Mouse (Mus musculus) embryo, embryonic 11.5 days (tissue): ENCODE results near the gene Tuba3a.
"Not testable (repeated sequence)": the region's sequence is repeated elsewhere in the genome, so short reads cannot be mapped to it uniquely, and the experiment has no call there.

ENCODE experiments used
- DNase-seq: peaks from one replicate; pipeline ENCODE4 v3.0.0-alpha.2; 2012; ENCODE audit warnings: low read depth, low spot score

The Tuba3a gene

DNA sequence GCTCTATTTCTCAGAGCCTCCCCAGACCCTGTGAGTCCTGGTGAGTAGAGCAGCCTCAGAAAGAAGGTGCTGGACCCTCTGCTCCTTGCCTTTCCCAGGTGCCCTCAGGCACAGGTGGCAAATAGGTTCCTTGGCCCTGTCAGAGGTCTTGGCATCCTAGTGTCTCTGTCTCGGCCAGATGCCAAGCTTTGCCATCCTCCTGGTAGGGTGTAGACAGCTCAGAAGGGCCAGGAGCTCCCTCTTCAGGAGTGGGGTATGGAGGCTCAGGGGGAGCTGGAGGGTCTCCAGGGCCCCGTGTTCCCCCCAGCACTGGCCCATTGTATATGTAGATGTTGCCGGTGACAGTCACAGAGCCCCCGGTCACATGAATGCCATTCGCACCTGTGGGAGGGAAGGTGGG lies 21.2 kb upstream of the Tuba3a start:
- DNase-seq: no peak

- DNase-seq: no peak
These were observed 19.6 kb upstream of the Tuba3a start for GRCm38 (mm10) chr6:125305465-125305864.

- not testable (repeated sequence) for DNase-seq
These were observed 18.6 kb upstream of the Tuba3a start for GRCm38 (mm10) chr6:125304408-125304807.

GRCm38 (mm10) chr6:125303242-125303641 lies 17.4 kb upstream of the Tuba3a start:
- DNase-seq: no peak

DNA sequence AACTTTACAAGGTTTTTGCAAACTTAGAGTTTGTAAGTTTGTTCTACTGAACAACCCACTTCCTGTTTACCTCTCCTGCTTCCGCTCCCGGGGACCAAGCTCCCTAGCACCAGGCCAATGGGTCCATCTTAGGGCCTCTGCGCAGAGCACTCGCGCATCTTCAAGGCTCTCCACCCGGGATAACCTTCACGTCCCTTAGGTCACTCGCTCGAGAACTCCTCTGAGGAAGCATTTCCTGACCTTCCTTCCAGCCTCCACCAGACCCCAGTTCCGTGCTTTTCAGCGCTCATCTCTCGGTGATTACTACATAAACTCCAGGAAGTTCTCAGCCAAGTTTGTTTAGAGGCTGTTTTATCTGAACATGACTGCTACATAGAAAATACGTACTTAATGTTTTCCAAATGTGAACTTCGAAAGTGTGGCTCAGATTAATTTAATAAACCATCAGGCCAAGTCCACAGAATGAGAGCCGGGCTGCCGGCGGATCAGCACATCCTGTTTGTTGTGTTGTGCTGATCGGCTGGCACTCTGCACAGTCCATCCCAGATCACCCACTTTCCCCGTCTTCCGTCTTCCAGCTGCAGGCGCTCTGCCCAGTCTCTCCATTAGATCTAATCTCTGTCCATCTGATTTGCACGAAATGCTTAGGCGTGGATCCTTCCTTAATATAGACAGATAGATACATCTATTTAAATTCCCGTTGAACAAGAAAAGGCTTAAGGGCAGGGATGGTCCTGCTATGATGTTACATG lies 16.6 kb upstream of the Tuba3a start:
- no peak for DNase-seq

- DNase-seq: no peak
These were observed 15.1 kb upstream of the Tuba3a start for GRCm38 (mm10) chr6:125300982-125301381.

- DNase-seq: no peak
These were observed 11.4 kb upstream of the Tuba3a start for GRCm38 (mm10) chr6:125297149-125297820.

GRCm38 (mm10) chr6:125294049-125294448 lies 8.2 kb upstream of the Tuba3a start:
- DNase-seq: no peak

DNA sequence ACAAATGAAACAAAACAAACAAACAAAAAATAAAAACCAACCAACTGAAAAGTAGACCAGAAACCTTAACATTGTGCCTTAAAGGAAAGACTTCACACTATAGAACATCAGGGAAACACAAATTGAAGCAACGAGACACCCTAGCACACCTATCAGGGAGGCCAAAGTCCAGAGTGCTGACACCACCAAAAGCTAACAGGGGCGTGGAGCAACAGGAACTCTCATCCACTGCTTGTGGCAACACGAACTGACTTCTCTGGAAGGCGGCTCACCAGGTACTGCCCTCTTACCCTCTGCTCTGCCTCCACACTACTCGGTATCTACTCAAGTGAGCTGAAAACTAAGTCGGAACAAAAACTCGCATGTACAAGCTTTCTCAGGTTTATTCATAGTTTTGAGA lies 6.4 kb upstream of the Tuba3a start:
- no peak for DNase-seq

GRCm38 (mm10) chr6:125291329-125291728 lies 5.5 kb upstream of the Tuba3a start:
- DNase-seq: no peak

- no peak for DNase-seq
These were observed 2.9 kb upstream of the Tuba3a start for GRCm38 (mm10) chr6:125288730-125289129.

GRCm38 (mm10) chr6:125286944-125287343 lies 1.1 kb upstream of the Tuba3a start:
- DNase-seq: no peak

DNA sequence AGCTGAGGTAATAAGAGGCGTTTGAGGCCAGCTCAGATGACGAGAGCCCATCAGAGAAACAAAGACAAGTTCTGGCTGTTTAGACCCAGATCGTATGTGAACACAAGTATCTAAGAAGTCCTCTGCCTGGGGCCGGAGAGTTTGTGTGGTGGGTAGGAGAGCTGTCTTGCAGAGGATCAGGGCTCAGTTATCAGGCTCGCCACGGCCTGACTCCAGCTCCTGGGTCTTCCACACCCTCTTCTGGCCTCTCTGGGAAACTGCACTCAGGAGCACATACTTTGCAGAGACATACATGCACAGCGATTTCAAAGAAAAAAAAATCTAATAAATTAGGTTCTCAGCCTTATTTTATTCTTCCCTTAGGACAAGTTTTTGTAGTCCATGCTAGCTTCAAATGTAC lies 1.1 kb downstream of the Tuba3a start:
- no peak for DNase-seq

GRCm38 (mm10) chr6:125284250-125284649 lies 1.6 kb downstream of the Tuba3a start:
- DNase-seq: no peak

- not testable (repeated sequence) for DNase-seq
These were observed 3.1 kb downstream of the Tuba3a start for GRCm38 (mm10) chr6:125282721-125283120.

DNA sequence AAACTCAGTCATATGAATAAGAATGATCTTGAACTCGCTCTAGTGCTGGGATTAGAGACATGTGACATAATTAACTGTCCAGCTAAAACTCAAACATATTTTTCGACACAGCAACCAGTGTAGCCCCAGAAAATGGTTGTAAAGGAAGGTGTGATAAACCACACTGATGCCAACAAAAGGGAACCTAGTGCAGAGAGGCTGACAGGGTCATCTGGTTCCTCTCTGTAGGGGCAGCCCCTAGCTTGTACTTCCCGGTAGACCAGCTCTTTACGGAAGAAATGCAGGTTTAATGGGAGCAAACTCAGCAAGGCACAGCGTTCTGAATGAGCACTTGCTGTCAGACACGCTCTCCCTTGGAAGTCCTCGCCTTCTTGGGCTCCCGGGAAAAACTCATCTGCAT lies 6.1 kb downstream of the Tuba3a start:
- DNase-seq: no peak

GRCm38 (mm10) chr6:125274841-125275563 lies 10.8 kb downstream of the Tuba3a start:
- DNase-seq: no peak

- DNase-seq: no peak
These were observed 13.5 kb downstream of the Tuba3a start for GRCm38 (mm10) chr6:125272228-125272785.

DNA sequence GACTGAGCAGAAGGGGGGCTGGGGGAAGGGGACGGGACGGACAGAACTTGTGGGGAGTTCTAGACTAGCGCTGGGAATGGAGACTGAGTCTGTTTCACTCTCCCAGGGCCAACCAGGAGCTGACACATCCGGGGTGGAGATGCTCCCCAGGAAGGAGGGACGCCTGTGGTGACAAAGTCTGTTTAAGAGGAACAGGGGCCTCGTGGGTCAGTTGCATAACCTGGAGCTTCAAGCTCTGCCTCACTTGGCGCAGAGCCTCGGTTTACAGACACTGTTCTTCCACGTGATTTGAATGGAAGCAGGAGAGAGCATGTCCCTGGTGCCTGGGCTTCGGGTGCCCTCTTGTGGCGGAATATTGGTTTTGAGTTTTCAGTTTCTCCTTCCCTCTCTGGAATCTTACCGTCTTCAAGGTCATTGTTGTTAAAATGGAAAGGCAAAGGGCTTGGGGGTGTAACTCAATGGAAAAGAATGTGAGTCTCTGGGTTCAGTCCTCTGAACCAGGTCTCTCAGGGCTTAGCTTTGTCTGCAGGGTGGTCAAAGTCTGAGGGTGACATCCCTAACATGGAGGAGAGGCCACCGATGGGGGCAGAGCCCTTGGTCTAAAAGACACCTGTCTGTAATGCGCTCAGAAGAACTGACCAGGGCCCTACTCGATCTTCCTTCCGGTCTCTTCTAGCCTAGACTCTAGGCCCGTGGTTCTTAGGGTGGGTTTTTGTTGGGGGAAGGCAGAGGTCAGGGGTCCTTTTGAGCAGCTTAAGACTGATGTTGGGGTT lies 14.2 kb downstream of the Tuba3a start:
- peak; percentile 83 for DNase-seq

GRCm38 (mm10) chr6:125268799-125269198 lies 17.0 kb downstream of the Tuba3a start:
- DNase-seq: no peak

- no peak for DNase-seq
These were observed 18.4 kb downstream of the Tuba3a start for GRCm38 (mm10) chr6:125267469-125267868.
